Mouse (Mus musculus): ENCODE results near the gene Cyp24a1.

DNA sequence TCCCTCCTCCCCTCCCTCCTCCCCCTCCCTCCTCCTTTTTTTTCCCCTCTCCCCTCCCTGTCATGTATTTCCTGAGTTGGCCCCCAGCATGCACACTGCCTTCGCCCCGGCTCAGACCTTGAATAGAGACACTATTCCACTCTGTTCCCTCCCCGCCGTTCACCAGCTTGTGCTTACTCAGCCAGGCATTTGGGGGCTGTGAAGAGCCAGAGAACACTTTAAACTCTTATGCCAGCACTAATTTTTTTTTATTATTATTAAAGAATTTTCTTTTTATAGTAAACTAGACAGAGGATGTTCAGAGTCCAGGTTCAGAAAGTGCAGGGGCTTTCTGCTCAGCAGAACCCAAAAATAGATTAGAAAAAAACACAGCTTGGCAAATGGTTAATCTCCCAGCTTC is 32.1 kb downstream of the Cyp24a1 start:
- TF ChIP-seq CTCF (IDR thresholded peaks at IDR 0.05): no peak
- no peak for TF ChIP-seq EP300 (IDR thresholded peaks at IDR 0.05)
